Mouse (Mus musculus): ENCODE data around the gene St3gal3. TPM values are rescaled to one million over a fixed set of nuclear protein-coding genes. Genes with fewer than 3 reads are reported as not detected.

The St3gal3 gene
- total RNA-seq, 2 experiments from 2014 or later: 41.9 to 42.1 TPM

DNA sequence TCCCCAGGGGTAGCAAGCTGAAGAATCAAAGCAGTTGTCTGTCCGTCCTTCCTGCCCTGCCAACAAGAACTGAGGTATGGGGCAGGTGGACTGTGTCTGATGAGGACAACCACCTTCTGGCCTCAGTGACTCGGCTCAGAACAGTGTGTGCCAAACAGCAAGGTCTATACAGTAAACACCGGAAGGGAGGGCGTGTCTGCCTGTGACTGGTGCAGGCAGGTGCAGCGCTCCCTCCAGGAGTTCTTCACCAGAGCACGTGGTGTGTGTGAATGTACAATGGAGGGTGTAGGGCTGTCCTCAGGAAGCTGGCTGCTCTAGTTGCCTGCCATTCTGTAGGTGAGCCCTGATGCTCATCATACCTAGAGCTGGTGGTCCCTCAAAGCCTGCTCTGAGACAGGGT, 80.8 kb downstream of the St3gal3 start:
- TF ChIP-seq CTCF (conservative IDR thresholded peaks at IDR 0.05): no peak
- no peak for DNase-seq (ENCODE audit: low spot score in 2 of 2)
- Histone ChIP-seq H3K27ac (no peak overlapping the region), H3K4me3 (no peak overlapping the region)

DNA sequence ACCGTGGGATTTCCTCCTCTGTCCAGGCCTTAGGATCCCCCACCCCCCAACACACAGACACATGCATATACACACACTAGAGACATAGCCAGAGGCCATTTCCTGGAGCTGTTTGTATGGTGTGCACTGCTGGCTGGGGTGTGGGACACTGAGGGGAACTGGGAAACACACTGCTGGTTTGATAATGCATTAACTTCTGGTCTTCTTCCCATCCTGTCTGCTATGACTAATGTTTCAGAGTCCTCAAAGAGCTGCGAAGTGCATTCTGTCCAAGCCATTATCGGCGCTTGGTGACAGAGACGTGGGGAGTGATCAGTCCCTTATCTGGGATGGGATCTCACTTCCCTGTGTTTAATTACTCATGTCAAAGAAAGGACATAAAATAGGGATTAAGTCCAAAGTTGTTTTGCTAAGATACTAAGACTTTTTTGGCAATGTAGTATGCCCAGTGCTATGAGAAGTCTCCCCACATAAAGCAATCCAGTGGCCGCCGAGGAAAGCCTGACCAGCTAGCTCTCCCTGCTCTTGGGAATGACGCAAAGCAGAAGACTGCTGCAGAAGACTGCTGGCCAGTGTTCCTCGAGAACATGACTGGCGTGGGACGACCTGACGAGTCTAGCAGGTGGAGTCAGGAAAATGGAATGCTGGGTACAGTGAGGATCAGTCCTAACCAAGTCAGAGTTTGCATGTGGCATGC, 85.0 kb downstream of the St3gal3 start:
- DNase-seq (ENCODE audit: low spot score in 2 of 2): no peak
- TF ChIP-seq CTCF (conservative IDR thresholded peaks at IDR 0.05): no peak
- no peak overlapping the region for H3K27ac ChIP-seq
- no peak overlapping the region for H3K4me3 ChIP-seq

- no peak for TF ChIP-seq CTCF (conservative IDR thresholded peaks at IDR 0.05)
- Histone ChIP-seq H3K27ac (no peak overlapping the region), H3K4me3 (no peak overlapping the region)
- no peak for DNase-seq (ENCODE audit: low spot score in 2 of 2)
Measured at GRCm38 (mm10) chr4:118044510-118044909, 90.2 kb downstream of the St3gal3 start.

DNA sequence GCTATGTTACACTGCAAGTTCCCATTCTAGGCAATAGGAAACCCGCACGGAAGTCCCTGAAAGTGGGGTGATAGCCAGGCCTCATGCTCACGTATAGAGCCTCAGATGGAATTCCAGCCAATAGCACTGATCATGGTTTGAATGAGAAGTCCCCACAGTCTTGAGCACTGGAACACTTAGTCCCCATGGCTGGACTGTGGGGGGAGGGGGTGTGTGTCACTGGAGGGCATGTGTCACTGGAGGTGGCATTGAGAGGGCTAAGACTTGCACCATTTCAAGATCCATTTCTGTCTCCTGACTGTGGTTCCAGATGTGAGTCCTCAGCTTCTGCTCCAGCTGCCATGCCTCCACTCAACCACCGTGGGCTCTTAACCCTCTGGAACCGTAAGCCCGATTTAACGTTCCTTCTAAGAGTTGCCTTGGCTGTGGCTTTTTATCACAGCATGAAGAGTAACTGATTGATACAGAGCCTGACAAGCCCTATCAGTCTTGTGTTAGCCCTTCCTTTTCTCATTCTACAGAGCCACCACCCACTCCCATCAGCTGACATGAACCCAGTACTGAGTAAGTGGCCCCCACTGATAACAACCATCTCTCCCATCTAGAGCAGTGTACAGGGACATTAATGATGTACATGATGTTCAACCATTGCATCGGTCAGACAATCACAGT, 91.2 kb downstream of the St3gal3 start:
- TF ChIP-seq CTCF (conservative IDR thresholded peaks at IDR 0.05): no peak
- no peak overlapping the region for H3K27ac ChIP-seq
- DNase-seq (ENCODE audit: low spot score in 2 of 2): no peak

GRCm38 (mm10) chr4:118042671-118043320, 91.9 kb downstream of the St3gal3 start:
- TF ChIP-seq CTCF (conservative IDR thresholded peaks at IDR 0.05): no peak
- H3K27ac ChIP-seq: no peak overlapping the region
- DNase-seq (ENCODE audit: low spot score in 2 of 2): no peak
- H3K4me3 ChIP-seq: no peak overlapping the region

More for the DNA sequence above, 91.2 kb downstream of the St3gal3 start:
- H3K4me3 ChIP-seq: no peak overlapping the region

- TF ChIP-seq CTCF (conservative IDR thresholded peaks at IDR 0.05): no peak
- no peak for DNase-seq (ENCODE audit: low spot score in 2 of 2)
- H3K27ac ChIP-seq: no peak overlapping the region
- no peak overlapping the region for H3K4me3 ChIP-seq
Measured at GRCm38 (mm10) chr4:118041145-118041544, 93.6 kb downstream of the St3gal3 start.

DNA sequence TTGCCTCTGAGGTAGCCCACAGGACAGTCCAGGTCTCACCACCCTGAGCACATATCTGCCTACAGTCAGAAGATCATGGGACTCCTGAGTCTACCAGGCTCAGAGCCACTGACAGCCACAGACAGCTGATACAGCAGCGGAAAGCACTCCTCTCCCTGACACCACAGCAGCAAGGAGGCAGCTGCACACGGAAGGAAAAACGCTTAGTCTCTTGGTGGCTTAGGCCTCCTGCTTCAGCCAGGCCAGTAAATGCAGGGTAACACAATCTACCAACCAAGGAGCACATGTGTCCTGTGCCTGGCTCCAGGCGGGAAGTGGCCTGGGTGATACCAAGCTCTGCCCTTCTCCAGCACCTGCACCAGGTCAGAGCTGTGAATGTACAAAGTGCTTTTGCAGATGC, 94.1 kb downstream of the St3gal3 start:
- Histone ChIP-seq H3K4me3 (no peak overlapping the region), H3K27ac (no peak overlapping the region)
- no peak for DNase-seq (ENCODE audit: low spot score in 2 of 2)
- no peak for TF ChIP-seq CTCF (conservative IDR thresholded peaks at IDR 0.05)

GRCm38 (mm10) chr4:118039964-118040363, 94.8 kb downstream of the St3gal3 start:
- TF ChIP-seq CTCF (conservative IDR thresholded peaks at IDR 0.05): no peak
- DNase-seq (ENCODE audit: low spot score in 2 of 2): no peak
- H3K4me3 ChIP-seq: no peak overlapping the region
- H3K27ac ChIP-seq: no peak overlapping the region

GRCm38 (mm10) chr4:118038023-118038422, 96.7 kb downstream of the St3gal3 start:
- Histone ChIP-seq H3K27ac (no peak overlapping the region), H3K4me3 (no peak overlapping the region)
- TF ChIP-seq CTCF (conservative IDR thresholded peaks at IDR 0.05): no peak
- no peak for DNase-seq (ENCODE audit: low spot score in 2 of 2)

DNA sequence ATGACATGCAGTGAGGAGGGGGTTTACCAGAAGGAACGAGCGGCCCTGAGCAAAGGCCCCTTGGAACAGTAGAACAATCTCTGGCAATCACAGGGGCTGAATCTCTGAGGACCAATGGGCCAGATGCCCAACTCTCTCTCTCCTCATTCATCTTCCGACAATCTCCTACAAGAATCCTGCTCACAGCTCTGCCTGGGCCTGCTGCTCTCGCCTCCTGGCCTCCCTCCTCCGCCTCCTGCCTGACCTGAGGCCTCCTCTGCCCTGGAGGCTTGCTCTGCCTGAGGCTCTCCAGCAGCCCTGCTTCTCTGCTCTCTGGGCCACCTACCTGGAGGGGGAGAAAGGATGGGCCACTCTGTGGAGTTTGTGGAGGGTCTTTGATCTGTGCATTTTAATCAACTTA, 97.3 kb downstream of the St3gal3 start:
- no peak overlapping the region for H3K4me3 ChIP-seq
- no peak overlapping the region for H3K27ac ChIP-seq
- TF ChIP-seq CTCF (conservative IDR thresholded peaks at IDR 0.05): no peak
- no peak for DNase-seq (ENCODE audit: low spot score in 2 of 2)

- Histone ChIP-seq H3K27ac (no peak overlapping the region), H3K4me3 (no peak overlapping the region)
- no peak for TF ChIP-seq CTCF (conservative IDR thresholded peaks at IDR 0.05)
- DNase-seq (ENCODE audit: low spot score in 2 of 2): no peak
Measured at GRCm38 (mm10) chr4:118036531-118036930, 98.2 kb downstream of the St3gal3 start.

DNA sequence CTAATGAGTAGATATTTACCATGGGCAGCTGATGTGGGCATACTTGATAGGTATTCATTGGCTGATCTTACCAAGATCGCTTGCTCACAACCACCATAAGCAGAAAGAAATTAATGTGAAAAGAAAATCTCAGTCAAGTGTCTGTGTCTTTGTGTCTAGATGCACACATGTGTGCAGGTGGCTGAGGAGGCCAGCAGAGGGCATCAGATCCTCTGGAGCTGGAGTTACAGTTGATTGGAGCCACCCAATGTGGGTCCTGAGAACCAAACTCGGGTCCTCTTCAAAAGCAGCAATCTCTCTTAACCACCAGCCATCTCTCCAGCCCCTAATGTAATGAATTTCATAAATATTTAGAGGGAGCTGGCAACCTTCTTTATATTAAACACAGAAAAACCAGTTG, 99.6 kb downstream of the St3gal3 start:
- no peak overlapping the region for H3K4me3 ChIP-seq
- no peak overlapping the region for H3K27ac ChIP-seq
- TF ChIP-seq CTCF (conservative IDR thresholded peaks at IDR 0.05): peak; percentile 46
- DNase-seq (ENCODE audit: low spot score in 2 of 2): no peak

GRCm38 (mm10) chr4:118033026-118033425, 101.7 kb downstream of the St3gal3 start:
- TF ChIP-seq CTCF (conservative IDR thresholded peaks at IDR 0.05): no peak
- H3K27ac ChIP-seq: no peak overlapping the region
- DNase-seq (ENCODE audit: low spot score in 2 of 2): no peak
- H3K4me3 ChIP-seq: no peak overlapping the region
